Mouse (Mus musculus) thymus, postnatal 36 days (tissue): ENCODE results near the gene Ccdc85c.
A peak's percentile ranks its signal among the peaks of the same experiment; 100 is the strongest.

ENCODE experiments used
- DNase-seq, 2 experiments: peaks; one replicate each; pipeline ENCODE4 v3.0.0; 2022; ENCODE audit warnings: mixed read lengths in 2 of 2

Ccdc85c gene

DNA sequence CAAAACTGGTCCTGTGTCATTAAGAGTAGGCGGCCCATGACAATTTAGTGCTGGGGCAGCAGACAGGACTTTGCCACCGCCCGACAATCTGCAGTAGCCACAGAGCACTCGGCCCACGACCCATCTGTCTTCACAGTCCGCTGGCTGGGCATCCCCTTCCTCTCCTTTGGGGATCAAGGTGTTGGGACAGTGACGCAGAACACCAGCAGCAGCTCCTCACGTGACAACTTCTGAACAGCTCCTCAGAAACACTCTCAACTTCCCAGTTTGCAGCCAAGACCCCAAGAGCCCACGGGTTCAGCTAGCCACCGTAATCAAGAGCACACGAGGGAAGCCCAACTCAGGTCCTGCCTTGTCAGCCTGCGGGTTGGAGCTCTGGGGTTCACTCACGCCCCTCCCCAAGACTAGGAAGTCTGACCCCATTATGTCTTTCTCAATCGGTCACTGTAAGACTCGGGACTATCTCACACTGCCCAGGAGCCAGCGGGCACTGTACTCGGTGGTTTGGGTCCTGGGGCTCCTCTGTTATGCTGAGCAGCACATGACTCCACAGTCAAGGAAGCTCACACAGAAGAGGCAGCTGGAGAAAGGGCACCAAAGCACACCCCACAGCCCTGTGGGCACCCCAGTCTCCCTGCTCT, 36.7 kb downstream of the Ccdc85c start:
- no peak for DNase-seq

- no peak for DNase-seq
Measured at GRCm38 (mm10) chr12:108237300-108238006, 37.8 kb downstream of the Ccdc85c start.

DNA sequence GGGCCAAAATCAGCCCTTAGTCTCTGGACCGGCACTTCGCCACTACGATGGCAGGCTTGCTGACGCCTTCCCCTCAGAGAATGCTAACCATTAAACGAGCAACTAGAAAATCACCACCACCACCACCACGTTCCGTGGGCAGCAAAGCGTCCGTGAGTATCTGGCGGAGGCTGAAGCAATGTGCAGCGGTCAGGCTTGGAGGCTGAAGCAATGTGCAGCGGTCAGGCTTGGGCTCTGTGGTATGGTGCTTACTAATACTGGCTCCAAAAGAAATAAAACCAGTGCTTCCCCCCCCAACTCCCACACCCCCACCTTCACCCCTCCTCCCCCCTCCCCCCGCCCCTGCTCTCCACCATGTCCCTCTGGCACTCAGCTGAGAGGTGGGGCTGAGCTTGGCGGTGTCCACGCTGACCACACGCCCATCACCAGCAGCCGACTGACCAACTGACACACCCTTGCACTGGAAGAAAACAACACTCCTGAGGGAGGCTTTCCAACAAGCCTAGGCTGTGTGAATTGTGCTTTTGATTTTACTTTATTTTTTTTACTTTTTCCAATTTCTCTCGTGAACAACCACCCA, 39.2 kb downstream of the Ccdc85c start:
- no peak for DNase-seq

GRCm38 (mm10) chr12:108234832-108235602, 40.2 kb downstream of the Ccdc85c start:
- no peak for DNase-seq

GRCm38 (mm10) chr12:108233736-108234135, 41.5 kb downstream of the Ccdc85c start:
- DNase-seq = no peak

DNA sequence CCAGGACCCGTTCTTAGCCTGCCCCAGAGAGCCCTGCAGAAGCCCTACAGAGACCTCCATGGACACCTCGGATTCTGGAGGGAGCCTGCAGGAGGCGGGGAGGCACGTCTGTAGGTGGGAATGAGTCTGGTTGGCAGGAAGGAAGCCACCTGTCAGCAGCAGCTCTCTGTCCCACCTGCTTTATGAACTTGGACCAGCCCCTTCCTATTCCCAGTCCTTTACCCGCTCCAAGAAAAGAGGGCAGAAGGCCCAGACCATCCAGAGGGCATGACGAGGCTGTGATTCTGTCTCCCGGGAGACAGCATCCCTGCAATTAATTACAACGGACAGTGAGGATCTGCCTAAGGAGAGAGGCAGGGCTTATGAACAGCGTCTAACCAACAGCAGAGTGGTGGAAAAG, 43.3 kb downstream of the Ccdc85c start:
- no peak for DNase-seq

DNA sequence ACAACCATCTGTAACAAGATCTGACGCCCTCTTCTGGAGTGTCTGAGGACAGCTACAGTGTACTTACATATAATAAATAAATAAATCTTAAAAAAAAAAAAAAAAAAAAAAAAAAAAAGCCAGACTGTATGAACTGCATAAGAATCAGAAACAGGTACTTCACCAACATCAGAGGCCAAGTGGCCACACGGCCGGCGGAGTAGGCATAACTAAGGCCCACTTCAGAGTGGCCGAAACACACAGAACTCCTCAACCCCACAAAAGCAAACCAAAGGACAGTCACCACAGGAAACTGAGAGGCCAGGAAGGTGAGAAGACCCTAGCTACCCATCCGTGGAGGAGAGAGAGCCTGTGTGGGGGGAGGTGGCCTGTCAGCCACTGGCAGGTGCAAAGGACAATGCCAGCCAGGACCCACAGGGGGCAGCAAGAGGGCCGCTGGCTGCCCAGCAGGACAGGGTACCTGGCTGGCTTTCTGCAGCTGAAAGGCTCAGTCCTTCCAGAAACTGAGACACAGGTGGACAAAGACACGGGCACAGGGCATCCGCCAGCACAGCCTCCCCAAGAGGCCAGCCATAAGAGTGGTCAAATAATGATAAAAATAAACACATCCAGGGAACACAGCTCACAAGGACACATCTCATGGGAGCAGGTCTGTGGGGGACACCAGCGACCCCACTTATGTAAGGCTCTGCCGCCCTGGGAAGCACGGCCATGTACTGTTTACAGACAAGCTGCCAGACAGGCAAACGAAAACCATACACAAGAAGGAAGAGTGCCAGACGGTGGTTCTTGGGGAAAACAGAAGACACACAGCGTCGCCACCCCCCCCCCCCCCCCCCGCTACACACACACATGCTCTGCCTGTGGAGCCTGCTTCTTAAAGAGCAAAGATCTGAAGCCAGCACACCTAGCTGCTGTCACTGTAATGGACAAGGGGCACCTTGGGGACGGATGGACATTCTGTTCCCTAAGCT, 44.1 kb downstream of the Ccdc85c start:
- peak; percentile 34 to 42 for DNase-seq

DNA sequence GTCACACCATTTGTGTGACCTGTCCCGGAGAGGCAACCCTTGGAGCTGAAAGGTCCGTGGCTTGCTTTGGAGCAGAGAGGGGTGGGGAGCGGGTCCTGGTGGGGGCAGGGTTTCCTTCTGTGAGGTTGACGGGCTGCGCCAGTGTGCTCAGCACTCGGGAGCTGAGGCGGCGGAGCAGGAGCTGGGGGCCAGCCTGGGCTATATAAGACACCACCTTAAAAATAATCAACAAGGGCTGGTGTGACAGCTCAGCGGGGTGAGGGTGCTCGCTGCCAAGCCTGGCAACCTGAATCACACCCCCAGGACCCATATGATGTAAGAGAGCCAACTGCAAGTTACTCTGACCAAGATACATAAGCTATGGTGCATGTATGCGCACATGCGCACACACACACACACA, 45.1 kb downstream of the Ccdc85c start:
- no peak for DNase-seq

DNA sequence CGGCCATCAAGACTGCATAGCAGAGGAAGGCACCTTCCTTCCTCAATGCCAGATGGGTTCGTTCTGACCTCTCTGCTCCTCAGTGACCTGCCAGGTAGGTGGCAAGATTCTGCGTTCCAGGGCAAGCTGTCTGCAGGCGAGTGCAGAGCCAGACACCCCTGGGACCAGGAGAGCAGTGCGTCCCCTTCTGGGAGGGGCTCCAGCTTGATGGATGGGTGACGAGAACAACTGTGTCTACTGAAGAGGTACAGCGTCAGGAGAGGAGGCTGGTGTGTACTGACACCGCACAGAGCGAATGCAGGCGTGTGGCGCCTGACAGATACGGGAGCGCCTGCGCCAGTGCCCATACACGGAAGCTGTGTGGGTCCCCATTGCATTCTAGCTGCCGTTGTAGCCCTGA, 47.7 kb downstream of the Ccdc85c start:
- no peak for DNase-seq

DNA sequence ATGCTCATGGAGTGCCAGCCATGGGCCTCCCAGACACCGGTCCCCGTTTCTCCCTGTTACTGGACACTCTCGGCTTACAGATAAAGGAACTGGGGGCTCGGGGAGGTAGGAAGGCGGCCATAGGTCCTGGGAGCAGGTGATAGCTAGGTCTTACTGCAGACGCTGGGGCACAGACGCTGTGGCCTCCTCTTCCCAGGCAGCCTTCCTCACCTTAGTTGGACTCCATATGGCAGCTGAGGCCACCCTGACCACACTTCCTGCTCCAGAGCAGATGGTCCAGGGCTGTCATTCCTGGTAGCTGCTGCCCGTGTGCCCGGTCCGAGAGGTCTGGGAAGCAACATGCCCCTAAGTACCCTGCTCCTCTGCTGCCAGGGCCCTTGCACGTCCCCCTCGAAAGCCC, 48.3 kb downstream of the Ccdc85c start:
- no peak for DNase-seq

DNA sequence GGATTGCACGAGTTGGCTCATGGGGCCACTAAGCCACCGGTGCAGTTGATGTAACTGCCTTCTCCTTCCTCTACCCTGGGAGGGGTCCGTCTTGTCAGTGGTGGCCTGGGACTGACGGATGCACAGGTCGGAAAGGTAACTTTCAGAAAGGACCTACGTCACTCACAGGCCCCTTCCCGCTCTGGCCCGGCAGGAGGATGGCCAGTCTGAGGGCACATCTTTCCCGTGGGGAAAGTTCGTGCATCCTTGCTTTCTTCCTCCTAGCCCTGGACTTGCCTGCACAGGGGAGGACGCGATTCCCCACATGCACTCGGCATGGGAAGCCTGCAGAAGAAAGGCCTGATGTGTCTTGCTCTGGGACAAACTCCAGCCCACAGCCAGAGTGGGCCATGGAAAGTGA, 49.0 kb downstream of the Ccdc85c start:
- DNase-seq = no peak

DNA sequence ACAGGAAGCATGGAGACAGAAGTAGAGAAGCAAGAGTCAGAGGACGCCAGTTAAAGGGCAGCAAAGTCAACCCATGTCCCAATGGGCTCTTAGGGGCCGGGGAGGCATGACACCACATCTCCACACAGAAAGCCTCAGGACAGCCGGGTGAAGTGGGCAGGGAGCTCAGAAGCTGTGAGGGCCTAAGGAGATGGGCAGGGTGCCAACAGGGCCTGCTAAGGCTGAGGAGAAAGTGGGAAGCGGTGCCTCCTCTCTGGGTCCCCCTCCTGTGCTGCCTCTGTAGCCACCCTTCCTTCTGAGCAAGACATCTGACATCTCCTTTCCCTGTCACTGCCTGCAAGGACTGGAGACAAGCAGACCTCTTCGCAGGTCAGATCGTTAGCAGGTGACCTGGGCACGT, 49.4 kb downstream of the Ccdc85c start:
- DNase-seq = no peak

DNA sequence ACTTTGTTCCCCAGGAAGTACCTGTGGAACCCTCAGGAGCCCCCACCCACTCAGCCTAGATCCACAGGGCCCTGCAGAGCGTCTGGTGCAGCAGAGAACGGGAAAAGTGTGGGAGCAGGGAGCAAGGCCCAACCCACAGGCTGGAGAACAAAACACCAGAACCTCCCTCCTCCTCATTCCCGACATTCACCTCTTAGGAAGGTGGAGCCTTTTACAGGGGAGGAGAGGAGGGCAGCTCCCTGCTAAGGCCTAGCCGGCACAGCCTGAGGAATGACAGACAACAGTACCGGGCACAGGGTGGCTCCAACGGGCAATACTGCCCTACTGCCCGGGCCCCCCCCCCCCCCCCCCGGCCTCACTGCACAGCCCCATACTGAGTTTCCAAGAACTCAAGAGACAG, 51.9 kb downstream of the Ccdc85c start:
- no peak for DNase-seq

GRCm38 (mm10) chr12:108221712-108222111, 53.5 kb downstream of the Ccdc85c start:
- DNase-seq = no peak

- no peak for DNase-seq
Measured at GRCm38 (mm10) chr12:108221206-108221605, 54.0 kb downstream of the Ccdc85c start.

GRCm38 (mm10) chr12:108220621-108221020, 54.6 kb downstream of the Ccdc85c start:
- no peak for DNase-seq

DNA sequence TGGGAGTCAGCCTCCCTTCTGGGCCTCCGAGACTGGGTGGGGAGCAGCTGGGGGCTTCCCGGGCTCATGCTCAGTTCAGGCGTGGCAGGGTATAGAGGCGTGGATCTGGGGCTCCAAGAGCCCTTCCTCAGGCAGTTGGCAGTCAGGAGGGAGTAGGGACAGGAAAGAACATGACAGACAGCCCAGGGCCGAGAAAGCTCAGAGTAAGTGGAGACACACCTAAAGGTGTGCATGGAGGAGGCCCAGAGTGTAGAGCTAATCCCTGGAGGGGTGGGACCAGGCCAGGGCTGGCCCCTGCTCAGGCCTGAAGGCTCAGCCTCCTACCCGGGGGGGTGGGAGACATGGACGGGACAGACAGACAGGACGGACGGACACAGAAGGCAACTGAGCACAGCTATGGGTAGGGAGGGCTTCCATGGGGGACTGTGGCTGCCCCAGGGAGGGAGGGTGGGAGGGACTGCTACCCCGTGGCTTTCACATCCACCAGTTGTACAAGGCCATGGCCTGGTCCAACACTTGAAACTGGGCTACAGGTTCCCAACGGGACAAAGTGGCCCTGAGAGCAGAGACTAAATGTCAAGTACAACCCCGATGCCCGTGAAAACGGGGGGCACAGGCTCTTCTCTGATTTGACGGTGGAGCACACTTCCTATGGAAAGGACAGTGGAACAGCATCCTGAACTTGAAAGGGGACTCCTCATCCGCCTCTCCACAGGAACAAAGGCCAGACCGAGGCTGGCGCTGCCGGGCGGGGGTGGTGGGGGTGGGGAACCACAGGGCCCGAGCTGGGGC, 55.2 kb downstream of the Ccdc85c start:
- DNase-seq = no peak

DNA sequence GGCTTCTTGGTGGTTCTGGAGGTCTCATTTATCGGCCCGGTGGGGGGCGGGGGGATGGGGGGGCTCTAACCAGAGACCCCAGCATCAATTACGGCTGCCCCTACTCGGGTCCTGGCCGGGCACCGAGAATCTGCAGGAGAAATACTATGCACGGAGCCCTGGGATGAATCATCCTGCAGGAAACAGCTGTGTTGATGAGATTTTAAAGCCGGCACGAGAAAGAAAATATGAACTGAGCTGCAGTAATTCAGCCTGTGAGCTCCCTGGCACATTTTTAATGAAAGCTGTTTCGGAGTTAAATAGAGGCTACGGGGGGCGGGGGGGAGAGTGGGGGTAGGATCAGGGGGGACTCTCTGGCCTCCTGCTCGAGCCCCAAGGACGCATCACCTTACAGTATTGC, 56.1 kb downstream of the Ccdc85c start:
- DNase-seq = no peak

- peak; percentile 48 to 52 for DNase-seq
Measured at GRCm38 (mm10) chr12:108217572-108217971, 57.7 kb downstream of the Ccdc85c start.

DNA sequence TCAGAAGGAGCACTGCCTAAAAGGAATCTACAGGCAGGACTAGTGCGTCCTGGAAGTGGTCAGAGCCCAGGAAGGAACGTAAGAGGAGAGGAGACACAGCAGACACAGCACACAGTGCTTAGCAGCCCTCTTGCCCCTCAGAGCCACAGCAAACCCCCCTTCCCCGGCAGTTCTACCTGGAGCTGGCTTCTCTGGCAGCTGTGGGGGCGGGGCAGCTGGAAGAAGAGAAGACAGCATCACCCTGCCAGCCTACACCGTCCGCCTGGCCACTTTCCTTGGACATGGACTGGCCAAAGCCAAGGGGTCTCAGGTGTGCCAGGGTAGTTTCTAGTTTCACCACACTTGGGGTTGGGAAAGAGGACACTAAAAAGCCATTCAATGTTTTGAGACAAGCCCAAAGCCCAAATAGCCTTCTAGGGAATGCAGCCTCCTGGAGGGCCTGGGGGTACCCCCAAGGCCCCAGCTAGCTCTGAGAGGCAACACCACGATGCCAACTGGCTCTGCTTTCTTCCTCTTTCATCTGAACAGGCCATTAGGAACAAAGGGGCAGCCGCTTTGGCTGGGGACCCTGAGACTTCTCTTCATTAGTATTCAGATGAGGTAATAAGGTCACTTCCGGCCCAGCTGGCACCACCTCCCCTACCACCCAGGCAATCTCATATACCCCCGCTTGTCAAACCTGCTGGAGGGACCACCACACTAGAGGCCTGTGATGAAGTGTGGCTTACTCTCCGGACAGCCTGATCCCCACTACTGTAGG, 58.4 kb downstream of the Ccdc85c start:
- DNase-seq = no peak

DNA sequence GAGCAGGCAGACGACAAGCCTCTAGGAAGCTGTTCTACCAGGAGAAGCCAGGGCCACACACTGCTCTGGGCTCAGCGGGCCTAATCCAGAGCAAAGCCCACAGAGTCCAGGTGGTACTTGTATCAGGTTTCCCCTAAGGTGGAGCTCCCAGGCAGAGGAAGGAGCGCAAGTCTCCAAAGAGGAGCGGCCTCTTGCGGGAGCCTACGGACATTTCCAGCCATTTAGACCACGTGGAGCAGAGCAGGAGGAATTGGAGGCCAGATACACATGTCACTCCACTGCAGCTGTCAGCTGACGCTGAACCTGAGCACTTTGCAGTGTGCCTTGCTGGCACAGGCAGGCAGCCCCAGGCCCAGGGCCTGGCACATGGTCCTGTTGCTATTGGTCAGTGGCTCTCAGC, 60.1 kb downstream of the Ccdc85c start:
- no peak for DNase-seq
